Mouse (Mus musculus) midbrain, embryonic 15.5 days (tissue): ENCODE measurements around the gene Fntb. TPM values are rescaled to one million over a fixed set of nuclear protein-coding genes. Genes with fewer than 3 reads are reported as not detected.

Experiments
- ATAC-seq: fragments of 200-750 bp; cut with Nextera tagmentation; replicated peaks from 2 replicates; pipeline ENCODE4 v1.8.0; 2017; ENCODE audit warnings: moderate TSS enrichment
- H3K27ac ChIP-seq: fragments of 300-500 bp; sonication (generic); 2 replicates; pipeline ENCODE4 v1.5.1; 2015; ENCODE audit warnings: mild to moderate bottlenecking, inconsistent platforms
- H3K27me3 ChIP-seq: fragments of 300-500 bp; sonication (generic); replicated peaks from 2 replicates; pipeline ENCODE4 v1.6.1; 2015; ENCODE audit warnings: inconsistent platforms
- H3K36me3 ChIP-seq: fragments of 300-500 bp; sonication (generic); replicated peaks from 2 replicates; pipeline ENCODE4 v1.6.1; 2015; ENCODE audit warnings: inconsistent platforms
- H3K4me1 ChIP-seq: fragments of 300-500 bp; sonication (generic); 2 replicates; pipeline ENCODE4 v1.6.1; 2015; ENCODE audit warnings: inconsistent platforms
- H3K4me2 ChIP-seq: fragments of 300-500 bp; sonication (generic); 2 replicates; pipeline ENCODE4 v1.6.1; 2015; ENCODE audit warnings: inconsistent platforms, mild to moderate bottlenecking, moderate library complexity
- H3K4me3 ChIP-seq: fragments of 300-500 bp; sonication (generic); 2 replicates; pipeline ENCODE4 v1.5.1; 2015; ENCODE audit warnings: mild to moderate bottlenecking, inconsistent platforms
- H3K9ac ChIP-seq: fragments of 300-500 bp; sonication (generic); 2 replicates; pipeline ENCODE4 v1.6.1; 2015; ENCODE audit warnings: mild to moderate bottlenecking, inconsistent platforms
- H3K9me3 ChIP-seq: fragments of 300-500 bp; sonication (generic); 2 replicates; pipeline ENCODE4 v1.6.1; 2016; ENCODE audit warnings: inconsistent platforms
- WGBS: fragments of 180-500 bp; shearing (Covaris S2); methylation state at CpG from one replicate; pipeline ENCODE4 v1.1.7; 2015; ENCODE audit warnings: mixed read lengths; 5-methylcytosine and 5-hydroxymethylcytosine counted together
- polyA plus RNA-seq: library from polyadenylated mRNA; unstranded; fragments of >200 nt; fragmentation: Nextera tagmentation; extraction: Ambion mirVana; gene quantifications from 2 replicates; pipeline ENCODE4 v1.2.1, GENCODE M21; 2015

The Fntb gene
- polyA plus RNA-seq, 1 experiment from 2014 or later: 44.3 TPM

DNA sequence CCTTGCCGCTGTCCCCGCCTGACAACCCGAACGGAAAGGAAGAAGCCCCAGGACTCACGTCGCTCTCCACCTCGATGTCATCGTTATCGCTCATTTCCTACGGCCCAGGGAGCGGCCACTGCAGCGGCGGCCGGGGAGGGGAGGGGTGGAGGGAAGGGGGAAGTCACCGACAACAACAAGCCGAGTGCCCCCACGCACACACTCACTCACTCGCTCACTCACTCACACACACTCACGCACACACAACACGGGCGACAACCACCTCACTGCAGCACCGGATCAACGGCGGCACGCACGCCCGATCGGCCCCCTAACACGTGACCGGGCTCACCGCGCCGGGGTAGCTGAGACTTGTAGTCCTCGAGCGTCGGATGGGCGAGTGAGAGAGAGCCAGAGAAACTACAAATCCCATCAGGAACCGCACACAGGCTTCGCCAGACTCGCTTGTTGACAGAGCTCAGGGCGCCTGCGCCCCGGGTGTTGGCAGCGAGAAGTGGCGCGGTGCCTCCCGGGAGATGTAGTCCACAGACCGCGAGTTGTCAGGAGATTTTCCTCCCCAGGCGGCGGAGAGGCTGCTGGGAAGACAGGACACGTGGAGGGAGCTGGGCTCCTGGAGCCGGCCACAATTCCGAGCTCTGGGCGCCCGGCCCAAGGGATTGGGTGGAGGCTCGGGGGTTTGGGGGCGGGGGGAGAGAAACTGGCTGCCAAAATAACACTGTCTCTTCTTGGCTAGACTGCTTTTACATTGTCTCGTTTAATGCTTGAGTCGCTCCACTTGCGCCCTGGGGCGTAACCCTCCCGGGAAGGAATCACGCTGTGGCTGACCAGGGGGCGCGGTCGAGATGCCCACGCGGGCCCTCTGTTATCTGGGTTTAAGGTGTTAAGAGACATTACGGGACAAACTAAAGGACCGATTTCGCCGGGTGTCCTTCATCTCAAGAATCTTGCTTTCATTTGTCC is 196.8 kb downstream of the Fntb start, which contains the start of gene Max:
Gene Max (minus strand): TSS at position 270 of the 960 bp plus-strand sequence.
- Histone ChIP-seq H3K36me3 (no peaks in the 10 kb centered on the region), H3K4me2 (peak within 1 kb of the TSS; percentile 86), H3K9ac (peak within 1 kb of the TSS; percentile 74), H3K27ac (peak within 1 kb of the TSS; percentile 77), H3K4me1 (peaks cover 18% of the 10 kb centered on the region), H3K27me3 (no peaks in the 10 kb centered on the region), H3K4me3 (peak within 1 kb of the TSS; percentile 89), H3K9me3 (no peaks in the 10 kb centered on the region)
- under 1% methylated on average over 69 of the region's 73 CpGs for WGBS
- peak; percentile 99 for ATAC-seq

DNA sequence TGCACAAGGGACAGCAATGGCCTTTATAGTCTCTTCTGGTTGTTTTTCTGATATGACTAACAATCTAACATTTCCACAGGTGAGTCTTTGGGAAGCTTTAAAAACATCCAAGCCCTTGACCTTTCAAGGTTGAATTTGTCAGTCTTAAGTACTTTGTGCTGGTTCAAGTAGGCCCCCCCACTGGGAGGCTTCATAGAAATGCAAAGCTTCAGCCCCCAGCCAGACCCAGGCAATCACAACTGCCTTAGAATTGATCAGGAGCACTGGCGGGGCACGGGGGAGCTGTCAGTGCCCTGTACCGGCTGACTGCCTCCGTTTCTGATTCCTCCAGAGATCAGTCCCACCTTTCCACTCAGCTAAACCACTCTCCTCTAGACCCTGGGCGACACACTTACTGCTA is 199.7 kb downstream of the Fntb start:
- Histone ChIP-seq H3K27ac (no peak overlapping the region), H3K9me3 (no peaks in the 10 kb centered on the region), H3K27me3 (no peaks in the 10 kb centered on the region), H3K9ac (no peak overlapping the region), H3K36me3 (no peaks in the 10 kb centered on the region), H3K4me1 (peaks cover 17% of the 10 kb centered on the region), H3K4me2 (no peak overlapping the region), H3K4me3 (no peak overlapping the region)
- ATAC-seq: no peak
- 13% methylated on average over 5 of the region's 5 CpGs for WGBS

DNA sequence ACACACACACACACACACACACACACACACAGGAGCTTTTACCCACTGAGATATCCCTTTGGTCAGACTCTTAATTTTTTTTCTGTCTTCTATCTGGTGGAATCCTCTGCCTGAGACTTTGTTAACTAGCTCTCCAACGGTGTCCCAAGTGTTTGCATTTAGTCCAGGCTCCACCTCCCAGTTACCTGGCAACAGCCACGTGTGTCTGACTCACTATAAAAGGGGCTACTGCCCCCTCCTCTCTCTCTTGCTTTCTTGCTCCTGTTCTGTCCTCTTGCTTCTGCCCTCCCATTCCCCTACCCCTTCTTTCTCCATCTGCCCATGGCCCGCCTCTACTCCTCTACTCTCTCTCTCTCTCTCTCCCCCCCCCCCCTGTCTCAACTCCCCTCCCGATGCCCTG is 200.5 kb downstream of the Fntb start:
- 0 out of 2 replicates have a peak overlapping the region, but pooled peaks have one; percentile 4 for H3K4me2 ChIP-seq
- WGBS: 6% methylated on average over 4 of the region's 4 CpGs

More for the DNA sequence above, 200.5 kb downstream of the Fntb start:
- H3K27me3 ChIP-seq: no peaks in the 10 kb centered on the region
- ATAC-seq: no peak
- H3K9me3 ChIP-seq: no peaks in the 10 kb centered on the region
- no peak overlapping the region for H3K4me3 ChIP-seq
- H3K9ac ChIP-seq: no peak overlapping the region
- H3K4me1 ChIP-seq: peaks cover 10% of the 10 kb centered on the region
- no peaks in the 10 kb centered on the region for H3K36me3 ChIP-seq
- no peak overlapping the region for H3K27ac ChIP-seq

Other genes starting within 250 kb of the Fntb start
- gene Plekhg3, start 234.7 kb upstream of the Fntb start, polyA plus RNA-seq: 1.3 and 1.4 TPM in 2 replicates
- 3.5 and 3.6 TPM in 2 replicates for gene Sptb, start 55.0 kb upstream of the Fntb start, polyA plus RNA-seq
- gene Churc1, start 51 bp upstream of the Fntb start, polyA plus RNA-seq: 127 and 131 TPM in 2 replicates
- 0.06 TPM in 1 of 2 replicates, not detected in the other for gene Gpx2, start 30.0 kb downstream of the Fntb start, polyA plus RNA-seq
- gene Rab15, start 57.3 kb downstream of the Fntb start, polyA plus RNA-seq: 47.0 and 50.2 TPM in 2 replicates
- gene Max, start 196.6 kb downstream of the Fntb start, polyA plus RNA-seq: 20.3 and 20.7 TPM in 2 replicates